Mouse (Mus musculus) limb, embryonic 14.5 days (tissue): ENCODE data around the gene Def8. TPM values are rescaled to one million over a fixed set of nuclear protein-coding genes. Genes with fewer than 3 reads are reported as not detected.
"Not testable (repeated sequence)": the region's sequence is repeated elsewhere in the genome, so short reads cannot be mapped to it uniquely, and the experiment has no call there.

Source experiments
- ATAC-seq: fragments of 200-750 bp; cut with Nextera tagmentation; 2 replicates; pipeline ENCODE4 v1.8.0; 2017; ENCODE audit warnings: low read depth, moderate number of reproducible peaks, moderate TSS enrichment; ENCODE audit not compliant: low FRiP score
- DNase-seq: peaks from one replicate; pipeline ENCODE4 v3.0.0-alpha.2; 2015; ENCODE audit warnings: low spot score
- H3K27ac ChIP-seq: fragments of 300-500 bp; sonication (generic); replicated peaks from 2 replicates; pipeline ENCODE4 v1.5.1; 2014; ENCODE audit warnings: low read depth, mild to moderate bottlenecking, low read length, moderate library complexity, mixed read lengths
- H3K27me3 ChIP-seq: fragments of 300-500 bp; sonication (generic); 2 replicates; pipeline ENCODE4 v1.6.1; 2014; ENCODE audit warnings: low read length, mixed read lengths; ENCODE audit not compliant: control insufficient read depth, insufficient read depth
- H3K36me3 ChIP-seq: fragments of 300-500 bp; sonication (generic); 2 replicates; pipeline ENCODE4 v1.6.1; 2014; ENCODE audit warnings: mild to moderate bottlenecking, low read length, moderate library complexity, mixed read lengths; ENCODE audit not compliant: control insufficient read depth, insufficient read depth
- H3K4me1 ChIP-seq: fragments of 300-500 bp; sonication (generic); 2 replicates; pipeline ENCODE4 v1.6.1; 2014; ENCODE audit warnings: antibody characterized with exemption, low read length, mixed read lengths; ENCODE audit not compliant: control insufficient read depth, insufficient read depth
- H3K4me2 ChIP-seq: fragments of 300-500 bp; sonication (generic); replicated peaks from 2 replicates; pipeline ENCODE4 v1.6.1; 2014; ENCODE audit warnings: low read depth, mild to moderate bottlenecking, low read length, moderate library complexity; ENCODE audit not compliant: severe bottlenecking
- H3K4me3 ChIP-seq: fragments of 300-500 bp; sonication (generic); replicated peaks from 2 replicates; pipeline ENCODE4 v1.5.1; 2014; ENCODE audit warnings: low read length
- H3K9ac ChIP-seq: fragments of 300-500 bp; sonication (generic); 2 replicates; pipeline ENCODE4 v1.6.1; 2014; ENCODE audit warnings: mild to moderate bottlenecking, low read depth, low read length, moderate library complexity; ENCODE audit not compliant: severe bottlenecking
- H3K9me3 ChIP-seq: fragments of 300-500 bp; sonication (generic); 2 replicates; pipeline ENCODE4 v1.6.1; 2016; ENCODE audit warnings: low read length; ENCODE audit not compliant: control insufficient read depth
- POLR2A ChIP-seq: fragments of 200-500 bp; IDR thresholded peaks from 2 replicates; pipeline ENCODE4 v1.8.0; 2012; ENCODE audit warnings: inconsistent platforms, mild to moderate bottlenecking, moderate library complexity, borderline replicate concordance; ENCODE audit not compliant: insufficient read depth, insufficient read length; ENCODE audit errors: extremely low read depth
- WGBS: fragments of 180-500 bp; shearing (Covaris S2); extraction: QIAGEN DNeasy Blood & Tissue Kit; methylation state at CpG from one replicate; pipeline ENCODE4 v1.1.7; 2014; 5-methylcytosine and 5-hydroxymethylcytosine counted together
- polyA plus RNA-seq, 2 experiments: library from polyadenylated mRNA; depleted of rRNA in 1 of 2; stranded (reverse) in 1 of 2; unstranded in 1 of 2; fragments of >200 nt; fragmentation: Nextera tagmentation in 1 of 2; extraction: Ambion mirVana in 1 of 2; gene quantifications; 2 replicates each; pipeline versions ENCODE4 v1.2.1 to v1.2.3; 2012 to 2014

The Def8 gene
- polyA plus RNA-seq, 2 experiments: 37.1 to 42.2 TPM

DNA sequence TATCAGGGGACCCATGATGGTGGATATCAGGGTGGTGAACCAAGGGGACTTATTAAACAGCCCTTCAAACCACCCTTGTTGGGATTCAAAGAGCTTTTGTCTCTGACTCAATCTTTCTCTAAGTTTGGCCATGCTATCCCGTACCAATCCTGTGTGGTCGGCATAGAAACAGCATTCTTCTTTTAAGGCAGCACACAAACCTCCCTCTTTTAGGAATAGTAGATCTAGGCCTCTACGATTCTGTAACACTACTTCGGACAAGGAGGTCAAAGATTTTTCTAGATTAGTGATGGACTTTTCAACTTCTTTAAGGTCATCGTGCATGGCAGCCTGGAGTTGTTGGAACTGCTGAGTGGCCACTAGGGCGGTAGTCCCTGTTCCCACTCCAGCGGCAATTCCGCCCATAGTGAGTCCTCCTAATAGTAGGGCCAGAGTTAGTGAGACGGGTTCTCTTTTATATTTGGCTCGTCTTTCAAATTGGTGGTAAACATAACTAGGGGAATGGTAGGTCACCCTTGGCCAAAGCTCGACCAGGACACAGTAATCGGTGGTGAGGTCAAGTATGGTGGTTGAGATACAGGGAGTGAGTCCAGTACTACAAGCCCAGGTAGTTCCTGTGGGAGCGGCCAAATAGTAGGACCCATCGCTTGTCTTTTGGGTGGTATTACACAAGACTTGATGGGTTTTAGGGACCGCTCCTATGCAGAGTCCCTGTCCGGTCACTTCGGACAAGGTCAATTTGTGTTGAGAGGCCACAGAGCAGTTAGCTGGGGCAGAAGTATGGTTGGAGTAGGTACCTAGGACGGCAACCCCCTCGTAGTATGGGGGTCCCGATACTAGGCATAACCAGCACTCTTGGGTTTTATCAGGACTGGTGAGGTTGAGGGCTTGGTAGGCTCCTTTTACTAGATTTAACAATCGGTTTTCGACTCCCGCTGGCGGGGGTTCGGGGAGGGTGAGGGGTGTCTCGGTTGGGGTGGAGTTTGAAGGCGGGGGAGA, 3.5 kb downstream of the Def8 start:
- 94% methylated on average over 27 of the region's 27 CpGs for WGBS
- Histone ChIP-seq H3K27ac (no peak overlapping the region), H3K27me3 (no peaks in the 10 kb centered on the region), H3K36me3 (no peaks in the 10 kb centered on the region), H3K4me3 (no peak overlapping the region), H3K9me3 (peaks cover 36% of the 10 kb centered on the region), H3K4me2 (no peak overlapping the region), H3K4me1 (no peaks in the 10 kb centered on the region), H3K9ac (no peak overlapping the region)
- TF ChIP-seq POLR2A: no peak
- no peak for ATAC-seq
- no peak for DNase-seq

DNA sequence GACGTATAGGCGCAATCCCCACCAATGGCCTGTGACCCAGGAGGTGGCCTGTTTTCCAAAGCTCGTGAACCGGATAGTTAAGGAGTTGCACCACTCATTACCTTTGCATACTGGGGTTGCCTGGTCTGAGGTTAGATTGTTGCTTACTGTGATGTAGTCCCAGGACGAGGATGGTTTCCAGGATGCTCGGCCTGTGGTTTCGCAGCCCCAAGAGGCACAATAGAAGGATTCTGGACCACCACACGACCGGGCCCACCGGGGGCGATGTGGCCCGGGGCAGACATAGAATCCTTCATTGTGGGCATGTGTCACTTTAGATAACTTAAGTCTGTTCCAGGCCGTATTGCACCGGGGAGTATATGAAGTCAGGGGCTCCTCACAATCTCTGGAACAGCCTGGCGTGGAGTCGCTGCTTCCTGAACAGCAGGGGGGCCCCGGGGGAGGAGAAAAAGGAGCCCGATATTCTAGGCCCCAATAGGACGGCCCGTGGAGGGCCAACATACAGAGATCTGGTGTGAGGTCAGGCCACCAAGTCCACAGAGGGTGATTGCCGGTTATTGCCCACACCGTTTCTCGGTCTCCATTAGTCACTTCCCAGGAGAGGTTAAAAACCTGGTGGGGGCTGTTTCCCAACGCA, 4.4 kb downstream of the Def8 start:
- Histone ChIP-seq H3K9ac (no peak overlapping the region), H3K27me3 (no peaks in the 10 kb centered on the region), H3K27ac (no peak overlapping the region), H3K4me3 (no peak overlapping the region), H3K9me3 (peaks cover 40% of the 10 kb centered on the region), H3K36me3 (no peaks in the 10 kb centered on the region), H3K4me1 (no peaks in the 10 kb centered on the region), H3K4me2 (no peak overlapping the region)
- no peak for ATAC-seq
- DNase-seq: no peak
- 97% methylated on average over 24 of the region's 24 CpGs for WGBS
- TF ChIP-seq POLR2A: no peak

DNA sequence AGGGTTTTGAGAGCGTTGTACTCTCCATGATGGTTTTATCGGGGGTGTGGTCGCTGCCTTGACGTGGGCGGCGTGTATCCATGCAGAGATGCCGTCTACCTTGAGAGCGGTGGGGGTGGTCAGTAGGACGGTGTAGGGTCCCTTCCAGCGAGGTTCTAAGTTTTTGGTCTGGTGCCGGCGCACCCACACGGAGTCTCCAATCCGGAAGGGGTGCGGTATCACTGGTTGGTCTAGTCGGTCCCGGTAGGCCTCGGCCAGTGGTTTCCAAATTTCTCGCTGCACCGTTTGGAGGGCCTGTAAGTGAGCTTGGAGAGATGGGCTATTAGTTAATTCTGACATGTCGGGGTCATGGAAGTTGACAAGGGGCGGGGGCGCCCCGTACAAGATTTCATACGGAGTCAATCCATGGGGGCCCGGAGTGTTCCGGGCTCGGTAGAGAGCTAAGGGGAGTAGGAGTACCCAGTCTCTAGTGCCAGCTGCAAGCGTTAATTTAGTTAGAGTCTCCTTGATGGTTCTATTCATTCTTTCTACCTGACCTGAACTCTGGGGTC, 5.1 kb downstream of the Def8 start:
- no peak overlapping the region for H3K4me2 ChIP-seq
- no peak overlapping the region for H3K9ac ChIP-seq
- peaks cover 40% of the 10 kb centered on the region for H3K9me3 ChIP-seq
- no peak for TF ChIP-seq POLR2A
- H3K4me3 ChIP-seq: no peak overlapping the region
- H3K4me1 ChIP-seq: no peaks in the 10 kb centered on the region
- ATAC-seq (no peak), DNase-seq (no peak)
- H3K27me3 ChIP-seq: no peaks in the 10 kb centered on the region
- no peak overlapping the region for H3K27ac ChIP-seq
- H3K36me3 ChIP-seq: no peaks in the 10 kb centered on the region
- WGBS: 98% methylated on average over 28 of the region's 29 CpGs

DNA sequence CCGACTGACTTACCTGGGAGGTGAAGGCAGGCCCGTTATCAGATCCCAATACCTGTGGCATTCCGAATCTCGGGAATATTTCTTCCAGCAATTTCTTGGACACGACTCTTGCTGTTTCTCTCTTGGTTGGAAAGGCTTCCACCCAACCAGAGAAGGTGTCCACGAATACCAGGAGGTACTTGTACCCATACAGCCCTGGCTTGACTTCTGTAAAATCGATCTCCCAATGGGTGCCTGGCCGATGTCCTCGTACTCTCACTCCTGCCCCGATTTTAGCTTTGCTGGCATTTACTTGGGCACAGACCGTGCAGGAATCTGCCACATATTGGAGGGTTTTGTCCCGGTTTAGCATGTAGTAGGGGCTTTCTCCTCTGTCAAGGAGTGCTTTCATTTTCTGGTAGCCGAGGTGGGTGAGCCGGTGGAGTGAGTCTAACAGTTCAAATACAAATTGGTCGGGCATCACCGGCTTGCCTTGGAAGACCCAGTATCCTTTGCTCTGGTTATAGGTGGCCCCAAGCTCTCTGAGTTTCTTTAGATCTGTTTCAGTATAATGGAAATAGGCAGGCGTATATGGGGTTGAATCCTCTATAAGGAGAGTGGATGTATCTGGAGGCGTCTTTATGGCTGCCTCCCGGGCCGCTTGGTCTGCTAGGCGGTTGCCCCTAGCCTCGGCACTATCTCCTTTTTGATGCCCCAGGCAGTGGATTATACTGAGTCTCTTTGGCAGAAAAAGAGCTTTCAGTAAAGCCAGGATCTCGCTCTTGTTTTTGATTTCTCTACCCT, 5.8 kb downstream of the Def8 start:
- TF ChIP-seq POLR2A: no peak
- ATAC-seq (no peak), DNase-seq (no peak)
- no peaks in the 10 kb centered on the region for H3K27me3 ChIP-seq
- WGBS: 92% methylated on average over 23 of the region's 23 CpGs
- no peak overlapping the region for H3K27ac ChIP-seq
- no peak overlapping the region for H3K4me3 ChIP-seq
- H3K4me2 ChIP-seq: no peak overlapping the region
- H3K9ac ChIP-seq: no peak overlapping the region
- H3K36me3 ChIP-seq: no peaks in the 10 kb centered on the region
- peaks cover 40% of the 10 kb centered on the region for H3K9me3 ChIP-seq
- H3K4me1 ChIP-seq: no peaks in the 10 kb centered on the region

DNA sequence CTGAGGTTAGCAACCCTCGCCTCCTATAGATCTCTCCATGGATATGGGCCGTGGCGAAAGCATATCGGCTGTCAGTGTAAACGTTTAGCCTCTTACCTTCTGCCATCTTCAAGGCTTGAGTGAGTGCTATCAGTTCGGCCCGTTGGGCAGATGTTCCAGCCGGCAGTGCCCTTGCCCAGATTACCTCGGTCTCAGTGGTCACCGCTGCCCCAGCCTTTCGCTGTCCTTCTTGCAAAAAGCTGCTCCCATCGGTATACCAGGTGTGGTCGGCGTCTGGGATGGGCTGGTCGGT, 6.3 kb downstream of the Def8 start:
- H3K36me3 ChIP-seq, H3K9ac ChIP-seq, H3K27me3 ChIP-seq, H3K4me2 ChIP-seq, H3K27ac ChIP-seq, ATAC-seq, DNase-seq, H3K4me1 ChIP-seq, H3K4me3 ChIP-seq: not testable (repeated sequence)
- 98% methylated on average over 15 of the region's 15 CpGs for WGBS
- peaks cover 40% of the 10 kb centered on the region for H3K9me3 ChIP-seq

DNA sequence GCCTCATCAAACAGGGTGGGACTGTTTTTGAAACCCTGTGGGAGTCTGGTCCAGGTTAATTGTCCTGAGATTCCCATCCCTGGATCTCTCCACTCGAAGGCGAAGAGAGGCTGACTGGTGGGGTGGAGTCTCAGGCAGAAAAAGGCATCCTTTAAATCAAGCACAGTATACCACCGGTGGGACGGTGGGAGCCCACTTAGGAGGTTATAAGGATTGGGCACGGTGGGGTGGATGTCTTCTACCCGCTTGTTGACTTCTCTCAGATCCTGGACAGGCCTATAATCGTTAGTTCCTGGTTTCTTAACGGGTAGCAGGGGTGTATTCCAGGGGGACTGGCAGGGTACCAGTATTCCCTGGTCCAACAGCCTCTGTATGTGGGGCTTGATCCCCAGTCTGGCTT, 7.6 kb downstream of the Def8 start:
- H3K9ac ChIP-seq, H3K27me3 ChIP-seq, H3K27ac ChIP-seq, H3K36me3 ChIP-seq, DNase-seq, H3K4me3 ChIP-seq, ATAC-seq, H3K4me1 ChIP-seq, H3K4me2 ChIP-seq: not testable (repeated sequence)
- peaks cover 40% of the 10 kb centered on the region for H3K9me3 ChIP-seq
- WGBS: 82% methylated on average over 7 of the region's 8 CpGs
